Mouse (Mus musculus) megakaryocyte, adult 5-6 weeks (primary cell): ENCODE measurements at regions not wholly inside any gene's neighbourhood (a gene's known extent, or its start where the extent isn't known, plus 50 kb on each side); places are given as distances from the start of the nearest gene placed in this dataset.

ENCODE experiments used
- ATAC-seq: 2 replicates; pipeline ENCODE4 v1.8.0; 2016; ENCODE audit warnings: mild to moderate bottlenecking, inconsistent platforms; ENCODE audit not compliant: poor library complexity, severe bottlenecking

DNA sequence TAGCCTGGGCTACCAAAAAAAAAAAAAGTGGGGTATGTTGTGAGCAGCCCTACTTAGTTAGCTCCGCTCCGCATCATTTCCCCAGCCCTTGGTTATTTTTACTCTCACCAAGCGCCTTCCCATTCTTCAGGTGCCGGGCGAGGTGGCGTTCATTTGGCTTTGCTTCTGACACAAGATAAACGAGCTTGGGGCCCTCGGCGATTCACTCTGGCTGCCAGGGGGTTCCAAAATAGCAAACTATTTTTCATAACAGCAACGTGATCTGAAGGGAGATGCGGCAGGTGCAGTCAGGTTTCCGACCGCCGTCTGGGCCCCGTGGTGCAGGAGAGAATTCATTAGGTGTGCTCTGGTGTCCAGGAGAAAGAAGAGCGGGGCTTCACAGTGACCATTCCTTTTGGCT lies 403.6 kb upstream of the Rora start:
- ATAC-seq, result no peak

DNA sequence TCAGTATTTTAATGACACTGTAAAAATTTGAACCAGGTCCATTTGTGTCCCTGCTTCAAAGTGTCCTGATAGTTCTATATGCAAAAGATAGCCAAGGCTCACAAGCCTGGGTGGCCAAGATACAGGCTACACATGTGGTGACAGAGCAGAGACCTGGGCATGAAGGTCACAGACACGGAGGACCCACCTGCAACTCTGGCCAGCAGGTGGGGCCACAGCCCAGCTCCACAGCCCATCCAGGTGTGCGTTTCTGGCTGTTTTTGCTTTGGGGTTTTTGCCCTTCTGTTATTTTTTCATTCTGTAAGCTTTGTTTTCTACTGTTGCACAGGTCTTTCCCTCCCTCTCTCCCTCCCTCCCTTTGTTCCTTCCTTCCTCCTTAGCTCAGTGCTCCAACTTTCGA lies 399.4 kb upstream of the Rora start:
- ATAC-seq, result no peak

DNA sequence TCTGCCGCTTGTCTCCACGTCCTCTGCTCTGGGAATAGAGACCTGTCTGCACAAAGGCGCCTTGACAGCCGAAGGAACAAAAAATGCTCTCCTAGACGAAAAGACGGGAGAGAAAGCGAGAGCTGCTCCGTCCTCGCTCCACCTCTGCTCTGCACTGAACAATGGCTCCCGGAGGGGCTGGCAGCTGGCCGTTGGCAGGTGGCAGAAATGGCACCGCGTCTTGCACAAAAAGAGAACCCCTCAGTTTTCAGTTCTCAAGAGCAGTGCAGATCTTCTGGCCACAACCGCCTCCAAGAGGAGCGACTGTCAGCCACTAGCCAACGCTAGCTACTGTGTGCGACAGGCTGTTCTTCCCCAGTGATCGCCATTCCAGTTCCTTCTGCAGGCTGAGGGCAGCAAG lies 385.0 kb upstream of the Rora start:
- ATAC-seq, result no peak

DNA sequence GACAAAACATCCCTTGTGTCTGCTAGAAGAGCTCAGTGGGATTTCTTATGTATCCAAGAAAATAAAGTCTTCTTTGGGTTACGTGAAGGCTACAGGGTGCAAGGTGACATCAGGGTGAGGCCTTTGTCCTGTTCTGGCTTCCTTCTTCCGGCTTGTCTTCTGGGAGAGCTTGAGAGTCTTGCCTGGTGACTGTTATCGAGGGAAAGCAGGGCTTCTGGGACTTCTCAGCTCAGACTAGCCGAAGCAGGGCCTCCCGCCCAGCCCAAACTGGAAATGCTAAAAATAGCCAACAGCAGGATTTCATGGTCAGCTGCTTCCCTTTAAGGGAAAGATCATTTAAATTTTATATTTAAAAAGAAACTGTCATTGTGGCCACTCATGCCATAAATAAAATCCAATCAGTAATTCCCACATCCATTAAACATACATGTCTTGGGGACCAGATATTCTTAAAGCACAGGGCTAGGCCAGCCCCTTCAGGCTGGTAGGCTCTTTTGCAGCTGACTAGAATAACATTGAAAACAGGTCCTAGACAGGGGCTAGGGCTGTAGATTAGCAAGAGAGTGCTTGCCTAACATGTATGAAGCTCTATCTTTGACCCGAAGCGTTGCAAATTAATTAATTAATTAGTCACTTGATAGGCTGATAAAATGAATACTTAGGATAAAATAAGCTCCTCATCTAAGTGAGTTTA lies 351.2 kb upstream of the Rora start:
- no peak for ATAC-seq

DNA sequence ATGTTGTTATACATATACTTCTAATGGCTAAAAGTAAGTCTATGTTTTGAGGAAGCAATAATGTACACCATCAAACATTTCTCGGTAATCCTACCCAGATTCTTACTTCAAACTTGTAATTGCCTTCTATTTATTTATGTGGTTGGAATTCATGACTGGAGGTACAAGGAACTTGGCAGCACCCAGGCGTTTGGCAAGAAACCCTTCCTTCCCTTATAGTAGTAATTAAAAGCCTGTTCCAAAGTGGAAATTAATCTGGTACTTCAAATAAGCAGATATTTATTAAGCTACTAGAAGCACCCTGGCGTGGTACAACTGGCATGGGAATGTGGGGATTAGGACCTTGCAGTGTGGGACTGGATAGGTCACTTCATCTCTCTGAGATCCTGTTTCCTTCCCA lies 322.9 kb upstream of the Rora start:
- ATAC-seq, result no peak

DNA sequence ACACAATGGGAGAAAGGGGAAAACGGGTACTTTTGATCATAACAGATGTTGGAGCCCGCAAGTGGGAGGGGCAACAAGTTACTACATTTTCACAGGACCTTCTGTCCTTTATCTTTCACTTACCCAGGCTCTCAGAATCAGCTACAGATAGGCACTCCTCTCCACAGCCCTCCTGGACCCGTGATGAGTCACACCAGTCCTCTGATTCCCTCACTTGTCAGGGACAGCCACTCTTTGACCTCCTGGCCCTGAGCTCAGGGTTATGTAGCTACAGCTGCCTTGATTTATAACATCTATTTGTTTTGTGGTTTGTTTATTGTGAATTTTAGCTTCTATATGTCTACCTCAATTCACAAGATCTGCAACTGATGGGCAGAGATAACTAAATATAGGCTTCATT lies 312.7 kb upstream of the Rora start:
- ATAC-seq, result no peak

DNA sequence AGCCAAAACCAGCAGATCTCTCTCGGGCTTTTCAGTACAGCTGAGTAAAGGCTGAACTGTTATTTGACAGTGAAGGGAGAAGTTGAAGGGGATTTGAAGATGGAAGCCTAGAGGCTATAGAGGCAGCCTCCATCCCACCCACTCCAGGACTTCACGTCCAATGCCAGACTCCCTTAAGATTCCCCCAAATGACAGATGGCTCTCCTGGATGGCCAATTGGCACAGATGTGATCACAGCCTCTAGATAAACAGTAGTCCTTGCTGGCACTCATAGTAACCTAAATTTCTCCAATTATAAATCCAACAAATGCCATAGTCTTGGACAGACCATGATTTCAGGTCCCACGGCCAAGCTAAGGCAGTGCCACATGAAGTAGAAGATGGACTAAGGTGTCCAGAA lies 312.1 kb upstream of the Rora start:
- ATAC-seq, result no peak

DNA sequence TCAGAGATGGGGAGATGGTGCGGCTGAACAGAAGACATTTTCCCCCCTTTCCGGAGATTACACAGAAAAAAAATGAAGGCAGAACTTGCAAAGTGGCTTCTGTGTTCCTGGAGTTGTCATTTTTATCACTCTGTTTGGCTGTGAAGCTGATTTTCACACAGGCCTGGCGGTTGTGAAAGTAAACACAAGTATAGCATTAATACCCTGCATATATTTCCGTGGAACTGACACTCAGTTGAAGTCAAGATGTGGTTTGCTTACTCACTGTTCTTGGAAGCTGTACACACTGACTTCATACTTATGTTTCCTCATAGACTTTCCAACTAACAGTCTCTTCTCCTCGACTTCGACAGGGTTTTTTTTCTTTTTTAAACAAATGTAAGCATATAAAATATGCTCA lies 306.2 kb upstream of the Rora start:
- no peak for ATAC-seq

DNA sequence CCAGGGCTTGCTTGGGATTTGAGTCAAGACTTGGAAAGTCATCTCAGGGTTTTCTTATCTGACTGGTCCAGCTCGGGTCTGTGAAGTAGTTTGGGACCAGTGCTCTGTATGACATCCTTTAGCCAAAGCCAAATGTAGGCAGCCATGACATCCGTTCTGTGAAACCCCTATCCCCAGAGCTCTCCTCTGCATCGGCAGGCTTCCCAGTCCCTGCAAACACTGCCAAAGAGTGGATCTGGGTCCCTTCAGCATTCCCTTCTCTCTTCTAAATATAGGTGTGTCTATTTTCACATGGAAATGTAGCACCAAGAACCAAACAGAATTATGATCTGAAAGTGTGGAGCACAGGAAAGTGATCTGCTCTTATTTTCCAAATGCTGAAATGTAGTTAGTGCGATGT lies 302.1 kb upstream of the Rora start:
- ATAC-seq, result no peak

DNA sequence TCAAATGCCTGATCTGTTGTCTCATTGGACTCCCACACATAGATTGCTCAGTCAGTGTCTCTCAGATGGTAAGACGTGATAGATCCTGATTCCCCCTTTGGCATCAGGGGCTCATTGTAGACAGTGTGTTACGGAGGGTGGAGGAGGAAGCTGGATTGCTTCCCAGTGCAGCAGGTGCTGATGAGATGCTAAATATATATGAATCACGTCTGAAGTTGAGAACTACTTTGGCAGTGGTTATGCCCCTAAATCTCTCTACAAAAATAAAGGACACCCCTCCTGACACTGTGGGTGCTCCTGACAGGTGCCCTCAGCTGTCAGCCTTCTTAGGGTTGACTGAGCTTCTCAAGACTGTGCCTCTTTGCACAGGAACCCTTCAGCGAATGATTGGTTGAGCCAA lies 299.1 kb upstream of the Rora start:
- no peak for ATAC-seq

DNA sequence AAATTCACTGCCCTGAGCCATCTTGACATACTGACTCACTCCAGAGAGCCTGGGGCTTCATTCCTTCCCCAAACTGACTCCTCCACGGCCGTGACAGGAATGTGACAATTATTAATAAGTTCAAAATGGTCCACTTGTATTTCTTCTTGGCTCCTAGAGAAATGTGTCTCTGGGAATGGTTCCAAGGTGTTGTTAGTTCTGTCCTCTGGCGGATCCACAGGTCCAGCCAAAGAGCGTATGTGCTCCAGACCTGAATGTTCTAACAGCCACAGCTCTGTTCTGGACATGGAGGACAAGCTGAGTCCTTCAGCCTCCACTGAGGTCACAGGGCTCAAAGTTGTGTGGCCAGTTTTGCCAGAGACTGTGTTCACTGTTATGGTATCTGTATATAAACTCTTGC lies 297.5 kb upstream of the Rora start:
- no peak for ATAC-seq

DNA sequence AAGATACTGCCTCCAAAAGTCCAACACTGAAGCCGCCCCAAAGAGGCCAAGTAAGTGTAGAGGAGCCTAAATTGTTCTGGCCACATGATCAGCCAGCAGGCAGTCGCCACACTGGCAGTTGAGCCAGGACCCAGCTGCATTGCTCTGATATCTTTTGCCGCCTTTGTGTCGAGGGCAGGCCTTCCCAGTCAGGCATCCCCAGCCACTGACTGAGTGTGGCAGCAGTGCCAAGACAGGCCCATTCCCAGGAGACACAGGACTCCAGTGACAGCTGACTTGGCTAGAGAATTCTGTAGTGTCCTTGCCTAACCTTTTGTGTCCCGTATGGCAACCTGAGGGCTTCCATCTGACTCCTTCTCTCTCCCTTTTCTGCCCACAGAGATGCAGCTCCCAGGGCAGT lies 296.4 kb upstream of the Rora start:
- ATAC-seq, result no peak

DNA sequence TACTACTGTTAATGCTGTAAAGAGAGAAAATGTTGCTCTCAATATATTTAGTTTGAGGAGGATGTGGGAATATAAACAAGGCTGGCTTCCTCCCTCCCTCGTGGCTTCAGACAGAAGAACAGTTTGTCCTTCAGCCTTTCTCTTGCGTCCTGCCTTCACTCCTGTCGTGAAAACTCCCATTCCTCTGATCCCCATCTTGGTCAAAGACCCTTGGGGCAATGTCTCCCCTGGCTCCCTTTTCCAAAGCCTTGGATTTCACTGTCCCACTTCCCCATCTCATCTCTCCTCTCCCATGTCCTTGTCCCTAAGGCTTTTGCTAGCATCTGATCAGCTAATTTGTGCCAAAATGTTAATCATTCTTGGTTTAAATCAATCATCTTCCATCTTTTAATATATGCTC lies 286.6 kb upstream of the Rora start:
- ATAC-seq, result no peak

DNA sequence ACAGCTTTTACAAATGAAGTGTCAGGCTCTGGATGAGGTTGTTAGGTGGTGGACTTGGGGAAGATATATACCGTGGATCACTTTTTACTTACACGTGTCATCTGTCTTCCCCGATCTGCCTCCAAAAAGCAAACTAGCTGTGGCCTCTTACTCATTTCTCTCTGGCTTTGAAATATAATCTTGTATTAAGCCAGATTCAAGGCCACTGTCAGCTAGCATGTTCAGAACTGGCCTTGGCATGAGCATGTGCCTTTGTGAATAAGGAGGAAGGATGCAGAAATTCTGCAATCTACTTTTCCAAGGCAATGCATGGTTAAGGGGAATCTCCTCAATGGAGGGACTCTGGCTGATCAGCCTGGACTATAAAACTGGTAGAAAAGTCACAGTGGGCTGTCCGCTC lies 286.0 kb upstream of the Rora start:
- no peak for ATAC-seq

DNA sequence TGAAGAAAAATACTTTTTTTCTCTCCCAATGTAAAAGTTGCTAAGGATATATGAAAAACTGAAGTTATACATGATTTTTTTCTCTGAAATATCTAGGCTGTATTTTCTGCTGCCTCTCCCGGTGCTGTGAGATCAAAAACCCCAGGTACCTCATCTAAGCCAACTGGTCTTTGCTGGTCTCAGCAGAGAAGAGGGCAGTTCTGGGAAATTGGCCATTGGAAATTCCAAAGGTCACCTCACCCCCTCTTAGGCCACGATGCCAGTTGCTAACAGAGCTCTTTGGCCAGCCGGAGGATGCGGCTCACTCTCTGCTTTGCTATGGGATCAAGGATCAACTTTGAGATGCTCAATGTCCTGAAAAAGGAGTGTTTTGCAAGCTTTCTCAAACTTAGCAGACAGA lies 280.9 kb upstream of the Rora start:
- no peak for ATAC-seq

DNA sequence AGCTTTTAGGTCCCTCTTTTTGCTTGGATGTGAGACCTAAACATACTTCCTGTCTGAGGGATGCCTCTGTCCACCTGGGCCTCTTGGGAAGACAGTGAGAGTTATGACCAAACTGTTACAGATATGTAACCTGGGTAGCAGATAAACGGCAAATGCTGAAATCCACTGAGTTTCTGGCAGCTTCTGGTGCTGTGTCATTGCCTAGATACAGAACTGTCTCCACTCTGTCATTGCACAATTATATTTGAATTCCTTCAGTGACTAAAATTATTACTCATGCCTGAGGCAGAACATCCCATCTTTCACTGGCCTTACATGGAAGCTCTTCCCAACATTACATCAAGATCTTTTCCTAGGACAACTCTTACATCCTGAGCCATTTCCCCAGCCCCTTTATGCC lies 277.4 kb upstream of the Rora start:
- ATAC-seq, result no peak

DNA sequence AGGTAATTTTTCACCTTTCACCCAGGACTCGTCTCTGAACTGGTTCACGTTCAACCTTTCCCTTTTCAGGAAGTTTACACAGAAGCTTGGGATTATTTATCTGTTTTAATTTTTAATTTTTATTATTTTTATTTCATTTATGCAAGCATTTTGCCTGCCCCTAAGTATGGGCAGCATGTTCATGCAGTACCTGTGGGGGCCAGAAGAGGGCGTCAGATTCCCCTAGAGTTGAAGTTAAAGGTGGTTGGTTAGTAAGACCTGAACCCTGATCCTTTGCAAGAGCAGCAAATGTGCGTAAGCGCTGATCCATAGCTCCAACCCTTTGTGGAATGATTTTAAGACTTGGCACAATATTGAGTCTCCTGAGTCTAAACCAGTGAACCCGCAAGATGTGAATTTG lies 271.7 kb upstream of the Rora start:
- ATAC-seq, result no peak

DNA sequence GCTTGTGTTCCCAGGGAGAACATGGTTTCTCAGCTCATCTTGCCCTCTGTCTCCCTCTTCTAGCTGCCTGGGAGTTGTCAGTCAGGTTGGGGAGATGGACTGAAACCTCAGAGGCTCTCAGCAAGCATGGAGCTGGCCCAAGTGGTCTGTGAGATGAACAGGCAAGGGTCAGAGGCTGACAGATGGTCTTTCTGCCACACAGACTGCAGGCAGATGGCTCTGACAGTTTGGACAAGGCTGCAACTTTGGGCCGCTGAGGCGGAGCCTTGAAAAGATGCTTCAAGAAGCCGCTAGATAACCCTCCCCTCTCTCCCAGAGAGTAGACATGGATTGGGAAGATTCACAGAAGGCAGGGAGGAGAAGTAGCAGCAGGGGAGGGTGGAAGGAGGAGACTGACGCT lies 252.7 kb upstream of the Rora start:
- no peak for ATAC-seq

DNA sequence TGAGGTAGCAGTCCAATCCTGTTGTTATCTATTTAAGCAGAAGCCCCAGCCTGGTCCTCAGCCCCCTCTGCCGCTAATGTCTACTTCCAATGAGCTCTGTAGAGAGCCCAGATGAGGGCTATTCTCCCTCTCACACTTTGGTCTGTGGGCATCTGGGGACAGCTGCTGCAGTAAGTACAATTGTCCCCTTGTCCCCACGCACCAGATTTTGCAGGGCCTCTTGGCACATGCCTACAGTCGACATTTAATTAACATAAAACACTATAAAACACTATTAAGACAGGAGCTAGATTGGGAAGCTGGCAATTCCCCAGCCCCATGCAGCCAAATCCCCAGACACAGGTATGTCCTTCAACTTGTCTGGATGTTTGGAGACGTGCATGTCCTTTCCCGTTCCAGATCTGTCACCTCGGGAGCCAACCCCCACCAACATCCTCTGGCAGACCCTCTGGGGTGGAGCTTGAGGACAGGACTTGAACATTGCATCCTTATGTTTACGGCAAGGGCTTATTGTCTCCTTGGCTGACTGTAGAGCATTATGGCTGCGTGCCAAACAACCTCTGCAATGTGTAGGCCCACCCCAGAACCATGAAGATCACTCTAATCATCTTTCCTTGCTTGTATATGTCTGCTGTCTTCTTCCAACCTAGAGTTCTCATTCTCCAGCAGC lies 251.3 kb upstream of the Rora start:
- no peak for ATAC-seq

DNA sequence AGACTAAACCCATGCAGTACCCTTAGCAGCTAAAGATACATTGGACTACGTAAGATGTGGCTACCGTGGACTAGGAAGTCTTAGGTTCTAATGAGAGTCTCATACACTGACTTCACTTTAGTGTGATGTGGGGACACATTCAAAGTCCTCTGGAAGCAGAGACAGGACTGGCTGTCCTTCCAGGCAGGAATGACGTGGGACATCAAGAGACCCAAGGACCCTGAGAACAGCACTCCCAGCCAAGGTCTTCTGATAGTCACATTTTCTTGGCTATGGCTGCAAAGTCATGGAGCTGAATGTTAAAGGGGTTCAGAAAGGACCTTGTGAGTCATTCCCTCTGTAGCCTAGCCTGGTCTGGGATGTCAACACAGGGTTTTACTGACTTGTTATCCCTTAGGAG lies 250.6 kb upstream of the Rora start:
- no peak for ATAC-seq

DNA sequence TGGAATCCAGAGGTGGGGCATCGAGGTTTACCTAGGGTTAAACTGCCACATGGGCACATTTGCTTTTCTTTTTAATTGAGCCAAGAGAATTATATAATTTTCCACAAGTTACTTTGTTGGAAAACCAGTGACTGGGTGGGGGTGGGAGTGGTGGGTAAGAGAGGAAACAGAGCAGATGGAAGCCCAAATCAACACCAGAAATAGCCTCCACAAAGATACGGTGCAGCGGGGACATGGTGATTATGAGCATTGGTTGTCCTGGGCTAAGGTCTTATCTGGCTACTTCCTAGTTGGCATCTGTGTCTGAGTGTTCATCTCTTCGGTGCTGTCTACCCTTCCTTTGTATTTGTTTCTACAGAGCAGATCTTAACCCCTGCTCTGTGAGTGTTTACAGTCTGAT lies 250.1 kb upstream of the Rora start:
- ATAC-seq, result no peak

DNA sequence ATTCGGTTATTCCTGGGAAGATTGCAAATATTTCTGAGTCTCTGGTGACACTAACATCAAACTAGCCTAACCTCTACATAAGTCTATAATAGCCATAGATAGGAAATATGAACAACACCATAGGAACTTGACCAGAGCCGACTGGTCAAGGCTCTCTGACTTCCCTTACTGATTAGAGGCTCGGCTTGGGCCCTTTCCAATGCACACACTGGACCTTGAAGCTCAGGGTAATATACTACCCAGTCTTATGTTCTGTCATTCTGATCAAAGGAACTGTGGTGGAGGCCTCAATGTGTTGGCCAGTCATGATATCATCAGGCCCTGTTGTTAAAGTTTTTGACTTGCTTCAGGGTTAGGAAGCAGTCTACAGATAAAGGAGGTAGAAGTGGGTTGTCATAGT lies 243.8 kb upstream of the Rora start:
- ATAC-seq, result no peak

DNA sequence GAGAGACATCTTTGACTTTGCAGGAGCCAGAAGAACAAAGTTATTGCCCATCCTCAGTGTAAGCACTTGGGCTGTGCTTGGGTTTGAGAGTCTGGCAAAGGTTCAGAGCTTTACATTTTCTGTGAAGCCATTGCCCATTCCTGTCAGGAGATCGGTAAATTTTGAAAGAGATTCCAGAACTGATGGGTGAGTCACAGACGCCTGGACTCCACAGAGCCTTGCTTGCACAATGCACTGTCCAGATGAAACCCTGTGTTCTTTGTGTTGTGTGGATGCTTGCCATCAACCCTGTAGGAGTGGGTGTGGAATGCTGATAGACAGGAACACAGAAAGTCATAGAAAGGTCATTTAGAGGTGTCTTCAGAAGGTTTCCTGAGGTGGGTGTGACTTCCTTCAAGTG lies 227.3 kb upstream of the Rora start:
- no peak for ATAC-seq
